Mouse (Mus musculus): Measurements from ENCODE around the gene Tpk1. TPM values are rescaled to one million over a fixed set of nuclear protein-coding genes. Genes with fewer than 3 reads are reported as not detected.

The Tpk1 gene
- polyA plus RNA-seq, 1 experiment from 2014 or later, result 3.8 TPM

DNA sequence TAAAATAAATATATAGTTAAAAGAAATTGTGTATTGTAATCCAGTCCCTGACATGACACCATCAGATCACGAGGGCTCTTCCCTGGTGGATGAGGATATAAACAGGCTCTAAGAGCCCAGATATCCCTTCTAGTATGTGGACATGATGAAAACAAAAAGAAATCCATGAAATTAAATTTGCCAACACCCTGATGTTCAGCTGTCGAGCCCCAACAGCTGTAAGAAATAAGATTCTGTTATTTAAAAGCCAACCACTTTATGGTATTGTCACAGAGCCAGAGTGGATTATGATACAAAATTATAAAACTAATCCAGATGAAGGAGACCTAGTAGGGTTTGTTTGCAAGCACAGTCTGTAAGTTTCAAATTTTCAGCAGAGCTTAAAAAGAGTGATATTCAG is 207.0 kb downstream of the Tpk1 start:
- Histone ChIP-seq H3K9me3 (replicated peaks) (no peaks in the 10 kb centered on the region), H3K4me3 (no peak overlapping the region), H3K4me2 (no peak overlapping the region), H3K36me3 (ENCODE audit: poor library complexity, severe bottlenecking) (no peaks in the 10 kb centered on the region), H3K4me1 (peaks cover 5% of the 10 kb centered on the region; the same call in 1 of the 2 replicates), H3K27me3 (no peaks in the 10 kb centered on the region), H3K27ac (no peak overlapping the region), H3K9ac (no peak overlapping the region)
- no peak for ATAC-seq
- WGBS, result 76% methylated on average over 2 of the region's 2 CpGs

GRCm38 (mm10) chr6:43457989-43458388 is 208.1 kb downstream of the Tpk1 start:
- WGBS, result 48% methylated on average over 2 of the region's 2 CpGs
- Histone ChIP-seq H3K9me3 (replicated peaks) (no peaks in the 10 kb centered on the region), H3K36me3 (ENCODE audit: poor library complexity, severe bottlenecking) (no peaks in the 10 kb centered on the region), H3K4me3 (no peak overlapping the region), H3K27ac (no peak overlapping the region), H3K4me1 (peaks cover 3% of the 10 kb centered on the region; the same call in 1 of the 2 replicates), H3K4me2 (no peak overlapping the region), H3K27me3 (no peaks in the 10 kb centered on the region), H3K9ac (no peak overlapping the region)
- ATAC-seq, result peak; percentile 41; the same call in 1 of the 2 replicates

- H3K27me3 ChIP-seq, result no peaks in the 10 kb centered on the region
- 51% methylated on average over 2 of the region's 2 CpGs for WGBS
- no peak for ATAC-seq
These were observed 216.6 kb downstream of the Tpk1 start for GRCm38 (mm10) chr6:43449498-43449897.

GRCm38 (mm10) chr6:43445856-43446255 is 220.2 kb downstream of the Tpk1 start:
- 96% methylated on average over 2 of the region's 2 CpGs for WGBS

More at GRCm38 (mm10) chr6:43449498-43449897, 216.6 kb downstream of the Tpk1 start:
- no peaks in the 10 kb centered on the region for H3K9me3 ChIP-seq (replicated peaks)
- H3K4me3 ChIP-seq, result no peak overlapping the region
- no peak overlapping the region for H3K4me2 ChIP-seq
- H3K9ac ChIP-seq, result no peak overlapping the region
- H3K27ac ChIP-seq, result no peak overlapping the region
- H3K36me3 ChIP-seq (ENCODE audit: poor library complexity, severe bottlenecking), result no peaks in the 10 kb centered on the region
- no peaks in the 10 kb centered on the region for H3K4me1 ChIP-seq

GRCm38 (mm10) chr6:43442191-43442590 is 223.9 kb downstream of the Tpk1 start:
- WGBS, result 79% methylated on average over 3 of the region's 3 CpGs

More at GRCm38 (mm10) chr6:43445856-43446255, 220.2 kb downstream of the Tpk1 start:
- no peaks in the 10 kb centered on the region for H3K9me3 ChIP-seq (replicated peaks)
- no peak overlapping the region for H3K9ac ChIP-seq
- no peak for ATAC-seq
- no peak overlapping the region for H3K27ac ChIP-seq
- H3K27me3 ChIP-seq, result no peaks in the 10 kb centered on the region
- no peak overlapping the region for H3K4me2 ChIP-seq
- no peaks in the 10 kb centered on the region for H3K36me3 ChIP-seq (ENCODE audit: poor library complexity, severe bottlenecking)
- no peaks in the 10 kb centered on the region for H3K4me1 ChIP-seq
- no peak overlapping the region for H3K4me3 ChIP-seq

GRCm38 (mm10) chr6:43435987-43436541 is 230.0 kb downstream of the Tpk1 start:
- H3K9me3 ChIP-seq (replicated peaks), result no peaks in the 10 kb centered on the region
- H3K36me3 ChIP-seq (ENCODE audit: poor library complexity, severe bottlenecking), result no peaks in the 10 kb centered on the region
- WGBS, result 72% methylated on average over 2 of the region's 2 CpGs
- H3K4me2 ChIP-seq, result no peak overlapping the region
- ATAC-seq, result 0 out of 2 replicates have a peak, but pooled peaks have one; percentile 27
- H3K4me1 ChIP-seq, result no peaks in the 10 kb centered on the region; the same call in 1 of the 2 replicates
- no peak overlapping the region for H3K9ac ChIP-seq
- H3K27me3 ChIP-seq, result no peaks in the 10 kb centered on the region
- H3K27ac ChIP-seq, result no peak overlapping the region
- no peak overlapping the region for H3K4me3 ChIP-seq

More at GRCm38 (mm10) chr6:43442191-43442590, 223.9 kb downstream of the Tpk1 start:
- Histone ChIP-seq H3K4me1 (no peaks in the 10 kb centered on the region), H3K27me3 (no peaks in the 10 kb centered on the region), H3K27ac (no peak overlapping the region), H3K9ac (no peak overlapping the region), H3K36me3 (ENCODE audit: poor library complexity, severe bottlenecking) (no peaks in the 10 kb centered on the region), H3K4me3 (no peak overlapping the region), H3K9me3 (replicated peaks) (no peaks in the 10 kb centered on the region), H3K4me2 (no peak overlapping the region)
- ATAC-seq, result no peak

- no peak for ATAC-seq
- no peak overlapping the region for H3K4me2 ChIP-seq
- H3K27me3 ChIP-seq, result no peaks in the 10 kb centered on the region
- no peaks in the 10 kb centered on the region; the same call in 1 of the 2 replicates for H3K4me1 ChIP-seq
- H3K36me3 ChIP-seq (ENCODE audit: poor library complexity, severe bottlenecking), result no peaks in the 10 kb centered on the region
- 89% methylated on average over 1 of the region's 1 CpGs for WGBS
- no peak overlapping the region for H3K27ac ChIP-seq
- no peak overlapping the region for H3K9ac ChIP-seq
- no peaks in the 10 kb centered on the region for H3K9me3 ChIP-seq (replicated peaks)
- H3K4me3 ChIP-seq, result no peak overlapping the region
These were observed 231.7 kb downstream of the Tpk1 start for GRCm38 (mm10) chr6:43434365-43434764.

DNA sequence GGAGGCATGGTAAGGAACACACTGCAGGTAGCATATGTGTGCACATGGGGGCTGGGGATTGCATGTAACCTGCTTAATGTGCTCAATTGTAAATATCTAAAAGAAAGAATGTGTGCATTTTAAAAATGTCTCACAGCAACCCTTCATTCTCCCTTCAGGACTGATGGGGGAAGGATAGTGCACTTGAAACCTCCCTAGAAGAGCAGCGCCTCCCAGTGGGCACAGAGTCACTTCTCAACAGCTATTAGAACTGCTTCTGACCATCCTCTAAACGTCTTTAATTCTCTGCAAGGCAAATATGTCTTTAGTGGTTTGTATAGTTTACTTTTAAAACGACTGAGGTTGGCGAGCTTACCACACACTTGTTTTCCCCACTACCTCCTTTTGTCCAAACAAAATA is 241.1 kb downstream of the Tpk1 start:
- no peak overlapping the region for H3K4me3 ChIP-seq
- H3K9ac ChIP-seq, result no peak overlapping the region
- H3K36me3 ChIP-seq (ENCODE audit: poor library complexity, severe bottlenecking), result no peaks in the 10 kb centered on the region
- H3K27ac ChIP-seq, result no peak overlapping the region
- 47% methylated on average over 4 of the region's 4 CpGs for WGBS
- ATAC-seq, result no peak
- H3K27me3 ChIP-seq, result no peaks in the 10 kb centered on the region
- H3K9me3 ChIP-seq (replicated peaks), result no peaks in the 10 kb centered on the region
- no peaks in the 10 kb centered on the region for H3K4me1 ChIP-seq
- no peak overlapping the region for H3K4me2 ChIP-seq

- no peak overlapping the region for H3K4me2 ChIP-seq
- H3K9ac ChIP-seq, result no peak overlapping the region
- WGBS, result 84% methylated on average over 7 of the region's 7 CpGs
- no peak for ATAC-seq
- H3K36me3 ChIP-seq (ENCODE audit: poor library complexity, severe bottlenecking), result no peaks in the 10 kb centered on the region
- no peaks in the 10 kb centered on the region for H3K27me3 ChIP-seq
- no peak overlapping the region for H3K27ac ChIP-seq
- no peak overlapping the region for H3K4me3 ChIP-seq
- H3K4me1 ChIP-seq, result no peaks in the 10 kb centered on the region
- H3K9me3 ChIP-seq (replicated peaks), result no peaks in the 10 kb centered on the region
These were observed 245.6 kb downstream of the Tpk1 start for GRCm38 (mm10) chr6:43420358-43420979.

DNA sequence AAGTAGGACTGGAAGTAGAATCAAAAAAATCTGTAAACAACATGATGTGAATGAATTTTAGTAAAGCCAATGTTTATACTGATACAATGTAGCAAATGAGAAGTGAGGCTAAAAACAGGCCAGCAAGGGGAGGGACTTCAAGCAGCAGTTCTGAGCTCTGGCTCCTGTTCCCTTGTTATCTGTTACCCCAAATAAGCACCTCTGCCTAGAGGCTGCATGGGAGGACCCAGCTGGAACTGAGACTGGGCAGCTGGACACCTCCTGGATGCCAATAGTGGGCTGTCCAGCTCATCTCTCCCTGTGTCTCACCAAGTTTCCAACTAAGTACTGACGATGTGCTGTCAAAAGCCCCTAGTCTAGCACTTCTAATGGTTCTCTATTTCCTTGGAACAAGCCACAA is 257.1 kb downstream of the Tpk1 start:
- no peak overlapping the region for H3K27ac ChIP-seq
- no peak for ATAC-seq
- no peaks in the 10 kb centered on the region for H3K4me1 ChIP-seq
- 95% methylated on average over 1 of the region's 1 CpGs for WGBS
- H3K27me3 ChIP-seq, result no peaks in the 10 kb centered on the region
- H3K36me3 ChIP-seq (ENCODE audit: poor library complexity, severe bottlenecking), result no peaks in the 10 kb centered on the region
- H3K9ac ChIP-seq, result no peak overlapping the region
- no peak overlapping the region for H3K4me3 ChIP-seq
- no peaks in the 10 kb centered on the region for H3K9me3 ChIP-seq (replicated peaks)
- no peak overlapping the region for H3K4me2 ChIP-seq

- Histone ChIP-seq H3K4me1 (no peaks in the 10 kb centered on the region), H3K9ac (no peak overlapping the region), H3K27ac (no peak overlapping the region), H3K4me2 (no peak overlapping the region), H3K27me3 (no peaks in the 10 kb centered on the region), H3K36me3 (ENCODE audit: poor library complexity, severe bottlenecking) (no peaks in the 10 kb centered on the region), H3K4me3 (no peak overlapping the region), H3K9me3 (replicated peaks) (no peaks in the 10 kb centered on the region)
- no peak for ATAC-seq
- 85% methylated on average over 3 of the region's 3 CpGs for WGBS
These were observed 263.0 kb downstream of the Tpk1 start for GRCm38 (mm10) chr6:43403076-43403475.

- ATAC-seq, result no peak
- no peak overlapping the region for H3K4me3 ChIP-seq
- H3K9ac ChIP-seq, result no peak overlapping the region
- no peak overlapping the region for H3K4me2 ChIP-seq
- no peak overlapping the region for H3K27ac ChIP-seq
- H3K27me3 ChIP-seq, result no peaks in the 10 kb centered on the region
- H3K4me1 ChIP-seq, result no peaks in the 10 kb centered on the region
- H3K9me3 ChIP-seq (replicated peaks), result no peaks in the 10 kb centered on the region
- H3K36me3 ChIP-seq (ENCODE audit: poor library complexity, severe bottlenecking), result no peaks in the 10 kb centered on the region
- WGBS, result 84% methylated on average over 6 of the region's 6 CpGs
These were observed 263.7 kb downstream of the Tpk1 start for GRCm38 (mm10) chr6:43402219-43402997.
